Mouse (Mus musculus) small intestine, adult 2 months (tissue): ENCODE data around the gene Eif4e1b.

Source experiments
- CTCF ChIP-seq: fragments of 200-500 bp; IDR thresholded peaks from 2 replicates; pipeline ENCODE4 v1.5.1; 2012; ENCODE audit warnings: low read depth, mild to moderate bottlenecking, control low read depth, inconsistent platforms, low read length, moderate library complexity, mixed read lengths; ENCODE audit not compliant: insufficient replicate concordance, insufficient read length; ENCODE audit errors: extremely low read depth
- POLR2A ChIP-seq: fragments of 200-500 bp; IDR thresholded peaks from 2 replicates; pipeline ENCODE4 v1.6.1; 2012; ENCODE audit warnings: low read depth, mild to moderate bottlenecking, control low read depth, inconsistent platforms, low read length, moderate library complexity

GRCm38 (mm10) chr13:54755201-54755830, 28.5 kb upstream of the Eif4e1b start:
- TF ChIP-seq CTCF (no peak), POLR2A (no peak)
